Mouse (Mus musculus): Measurements from ENCODE around the gene Shc1. TPM values are rescaled to one million over a fixed set of nuclear protein-coding genes. Genes with fewer than 3 reads are reported as not detected.

Gene Shc1
- polyA plus RNA-seq, 1 experiment from 2014 or later = 111 TPM

DNA sequence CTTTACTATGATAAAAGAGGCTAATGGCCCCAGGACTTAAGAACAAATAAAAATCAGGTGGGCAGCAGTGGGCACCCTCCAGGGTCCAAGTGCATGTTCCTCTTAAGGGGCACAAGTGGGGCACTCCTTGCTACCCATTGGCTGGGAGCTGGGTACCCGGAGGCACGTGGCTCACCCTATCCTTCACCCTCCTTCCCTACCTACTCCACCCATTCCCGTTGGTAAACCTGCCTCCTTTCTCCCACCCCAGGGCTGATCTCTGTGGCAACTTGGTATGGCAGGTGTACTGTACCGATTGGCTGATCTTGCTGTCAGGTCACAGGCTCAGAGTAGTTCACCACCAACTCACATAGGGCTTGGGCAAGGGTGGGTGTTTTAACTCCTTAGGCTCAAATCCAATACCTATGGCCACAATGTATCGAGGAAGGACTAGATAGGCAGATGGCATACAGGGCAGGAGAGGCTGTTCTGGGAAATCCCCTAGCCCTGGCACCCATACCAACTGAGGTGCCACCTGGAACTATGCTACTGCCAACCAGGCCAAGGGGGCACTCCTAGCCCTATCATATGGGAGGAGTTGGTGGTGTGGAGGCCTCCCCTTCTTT is 34.5 kb upstream of the Shc1 start:
- no peak overlapping the region for H3K9ac ChIP-seq
- H3K9me3 ChIP-seq = no peaks in the 10 kb centered on the region
- H3K27me3 ChIP-seq = no peaks in the 10 kb centered on the region
- H3K36me3 ChIP-seq = peaks cover 18% of the 10 kb centered on the region
- peaks cover 56% of the 10 kb centered on the region for H3K4me1 ChIP-seq
- H3K27ac ChIP-seq = 0 out of 2 replicates have a peak overlapping the region, but pooled peaks have one; percentile 24
- H3K4me2 ChIP-seq = peak overlapping the region; percentile 16; the same call in 1 of the 2 replicates
- ATAC-seq (ENCODE audit: borderline replicate concordance, extremely low read depth, low FRiP score, low TSS enrichment) = no peak
- WGBS = 73% methylated on average over 5 of the region's 5 CpGs
- H3K4me3 ChIP-seq = no peak overlapping the region

DNA sequence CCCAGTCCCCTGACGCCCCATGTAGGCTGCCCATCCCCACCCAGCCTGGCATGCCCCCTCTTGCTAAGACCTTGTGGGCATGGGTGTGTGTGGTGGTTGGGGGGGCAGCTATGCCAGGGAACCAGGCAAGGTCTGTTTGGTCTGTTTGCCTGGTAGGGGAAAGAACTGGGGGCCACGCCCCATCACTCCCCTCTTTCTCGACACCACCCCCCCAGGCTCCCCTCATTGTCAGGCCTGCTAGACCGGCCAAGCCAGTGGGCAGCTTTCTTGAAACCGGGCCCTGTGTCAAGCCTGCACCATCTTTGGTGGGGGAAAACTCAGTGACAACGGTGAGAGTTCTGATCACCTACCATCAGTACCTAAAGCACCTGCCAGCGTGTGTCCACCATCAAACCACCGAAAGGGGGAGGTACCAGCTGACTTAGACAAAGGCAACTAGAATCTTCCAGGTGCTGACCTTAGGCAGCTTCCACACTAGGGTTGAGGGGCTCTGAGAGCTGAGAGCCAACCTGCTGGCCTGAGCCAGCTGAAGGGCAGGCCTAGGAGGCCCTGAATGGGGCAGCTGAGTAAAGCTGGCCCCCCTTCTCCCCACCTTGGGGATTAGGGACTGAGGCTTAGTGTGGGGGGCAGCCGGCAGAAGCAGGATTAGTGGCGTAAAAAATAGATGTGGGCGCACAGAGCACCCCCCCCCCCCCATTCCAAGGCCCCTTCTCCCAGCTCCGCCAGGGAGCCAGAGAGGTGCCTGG is 33.7 kb upstream of the Shc1 start:
- ATAC-seq (ENCODE audit: borderline replicate concordance, extremely low read depth, low FRiP score, low TSS enrichment) = no peak
- Histone ChIP-seq H3K27me3 (no peaks in the 10 kb centered on the region), H3K27ac (peak overlapping the region; percentile 44; the same call in 1 of the 2 replicates), H3K36me3 (peaks cover 15% of the 10 kb centered on the region), H3K4me1 (peaks cover 53% of the 10 kb centered on the region), H3K9me3 (no peaks in the 10 kb centered on the region), H3K9ac (no peak overlapping the region), H3K4me2 (peak overlapping the region; percentile 16; the same call in 1 of the 2 replicates), H3K4me3 (no peak overlapping the region)
- 70% methylated on average over 10 of the region's 12 CpGs for WGBS

DNA sequence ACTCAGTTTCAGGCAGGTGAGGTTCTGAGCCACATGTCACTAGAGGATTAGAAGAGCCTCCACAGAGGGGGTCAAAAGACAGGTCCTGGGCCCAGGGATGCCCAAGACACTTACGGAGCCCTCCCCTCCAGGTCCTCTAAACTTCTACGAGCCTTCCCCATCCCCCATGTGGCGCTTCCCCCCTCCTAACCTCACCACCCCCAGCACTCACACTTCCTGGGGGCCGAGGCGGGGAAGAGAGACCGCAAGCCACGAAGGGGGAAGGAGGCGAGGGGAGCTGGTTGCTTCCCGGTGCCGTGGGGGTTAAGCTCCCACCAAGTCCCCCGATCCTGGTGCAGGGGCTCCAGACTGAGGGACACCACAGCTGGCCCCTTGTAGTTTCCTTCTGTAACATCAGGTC is 32.8 kb upstream of the Shc1 start:
- Histone ChIP-seq H3K36me3 (peaks cover 5% of the 10 kb centered on the region), H3K9ac (no peak overlapping the region), H3K27ac (no peak overlapping the region), H3K27me3 (no peaks in the 10 kb centered on the region), H3K4me1 (peaks cover 62% of the 10 kb centered on the region), H3K9me3 (no peaks in the 10 kb centered on the region), H3K4me2 (no peak overlapping the region), H3K4me3 (no peak overlapping the region)
- WGBS = 29% methylated on average over 9 of the region's 11 CpGs
- no peak for ATAC-seq (ENCODE audit: borderline replicate concordance, extremely low read depth, low FRiP score, low TSS enrichment)

DNA sequence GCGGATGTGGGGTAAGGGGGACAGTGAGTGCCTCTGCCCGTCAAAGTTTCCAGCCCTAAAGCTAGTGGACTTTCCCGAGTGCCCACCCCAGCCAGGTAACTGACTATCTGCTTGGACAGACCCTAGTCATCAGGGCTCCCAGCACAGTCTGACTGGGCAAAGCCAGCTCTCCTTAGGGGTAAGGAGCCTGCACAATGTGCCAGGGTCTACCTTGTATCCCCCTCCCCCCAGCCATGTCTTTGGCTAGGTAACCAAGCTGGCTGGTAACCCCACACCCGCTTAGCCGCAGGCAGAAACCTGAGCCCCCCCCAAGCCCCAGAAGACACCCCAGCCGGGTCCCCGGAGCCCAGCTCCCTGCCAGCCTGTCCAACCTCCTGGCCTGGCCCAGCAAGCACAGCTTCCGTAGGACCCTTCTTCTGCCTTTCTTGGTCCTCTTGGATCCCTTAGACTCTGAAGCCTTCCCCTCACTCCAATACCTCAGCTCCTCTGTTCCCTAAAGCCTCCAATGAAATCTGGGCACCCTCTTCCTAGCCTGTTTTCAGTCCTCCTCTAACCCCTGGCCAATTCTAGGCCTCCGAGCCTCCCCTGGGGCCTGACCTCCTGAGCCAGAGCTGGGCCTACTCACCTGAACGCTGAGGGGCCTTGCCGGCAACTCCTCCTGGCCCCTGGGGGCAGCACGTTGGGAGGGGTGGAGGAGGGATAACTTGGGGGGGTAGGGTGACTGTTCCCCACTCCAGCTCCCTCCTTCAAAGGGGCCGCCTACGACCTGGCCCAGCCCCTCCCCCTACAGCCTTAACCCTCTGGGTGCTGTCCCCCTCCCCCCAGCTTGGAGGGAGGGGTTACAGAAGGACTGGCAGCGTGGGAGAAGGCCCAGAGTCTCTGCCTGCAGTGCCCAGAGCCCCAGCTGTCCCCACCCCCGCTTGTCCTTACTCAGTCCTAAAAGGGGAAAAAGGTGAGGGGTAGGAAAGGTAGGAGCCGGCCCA is 31.5 kb upstream of the Shc1 start:
- H3K4me1 ChIP-seq = peaks cover 75% of the 10 kb centered on the region
- H3K4me2 ChIP-seq = peak overlapping the region; percentile 22; the same call in 1 of the 2 replicates
- H3K9ac ChIP-seq = 0 out of 2 replicates have a peak overlapping the region, but pooled peaks have one; percentile 4
- no peaks in the 10 kb centered on the region for H3K36me3 ChIP-seq
- 0 out of 2 replicates have a peak overlapping the region, but pooled peaks have one; percentile 1 for H3K4me3 ChIP-seq
- peak overlapping the region; percentile 27; the same call in 1 of the 2 replicates for H3K27ac ChIP-seq
- no peak for ATAC-seq (ENCODE audit: borderline replicate concordance, extremely low read depth, low FRiP score, low TSS enrichment)
- 54% methylated on average over 17 of the region's 17 CpGs for WGBS
- no peaks in the 10 kb centered on the region for H3K27me3 ChIP-seq
- no peaks in the 10 kb centered on the region for H3K9me3 ChIP-seq

DNA sequence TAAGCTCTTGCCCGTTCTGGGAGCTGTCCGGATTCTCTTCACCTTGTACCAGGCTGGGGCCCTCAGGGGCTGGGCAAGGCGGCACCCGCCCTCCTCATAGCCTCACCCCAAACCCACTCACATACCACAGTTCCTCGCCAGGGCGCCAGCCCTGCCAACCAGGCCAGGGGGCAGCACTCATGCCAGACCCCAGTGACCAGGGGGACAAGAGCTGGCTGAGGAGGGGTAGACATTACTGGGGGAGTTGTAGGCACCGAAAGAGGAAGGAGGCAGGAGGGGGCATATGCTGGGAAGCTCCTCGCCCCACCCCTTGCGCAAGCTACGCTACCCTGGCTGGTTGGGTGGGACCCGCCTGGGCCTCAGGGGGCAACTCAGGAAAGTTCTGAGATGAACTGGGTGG is 30.6 kb upstream of the Shc1 start:
- Histone ChIP-seq H3K4me3 (0 out of 2 replicates have a peak overlapping the region, but pooled peaks have one; percentile 1), H3K36me3 (no peaks in the 10 kb centered on the region), H3K9me3 (no peaks in the 10 kb centered on the region), H3K27ac (peak overlapping the region; percentile 27; the same call in 1 of the 2 replicates), H3K4me1 (peaks cover 77% of the 10 kb centered on the region), H3K9ac (no peak overlapping the region), H3K4me2 (peak overlapping the region; percentile 22; the same call in 1 of the 2 replicates), H3K27me3 (no peaks in the 10 kb centered on the region)
- no peak for ATAC-seq (ENCODE audit: borderline replicate concordance, extremely low read depth, low FRiP score, low TSS enrichment)
- 72% methylated on average over 11 of the region's 11 CpGs for WGBS

DNA sequence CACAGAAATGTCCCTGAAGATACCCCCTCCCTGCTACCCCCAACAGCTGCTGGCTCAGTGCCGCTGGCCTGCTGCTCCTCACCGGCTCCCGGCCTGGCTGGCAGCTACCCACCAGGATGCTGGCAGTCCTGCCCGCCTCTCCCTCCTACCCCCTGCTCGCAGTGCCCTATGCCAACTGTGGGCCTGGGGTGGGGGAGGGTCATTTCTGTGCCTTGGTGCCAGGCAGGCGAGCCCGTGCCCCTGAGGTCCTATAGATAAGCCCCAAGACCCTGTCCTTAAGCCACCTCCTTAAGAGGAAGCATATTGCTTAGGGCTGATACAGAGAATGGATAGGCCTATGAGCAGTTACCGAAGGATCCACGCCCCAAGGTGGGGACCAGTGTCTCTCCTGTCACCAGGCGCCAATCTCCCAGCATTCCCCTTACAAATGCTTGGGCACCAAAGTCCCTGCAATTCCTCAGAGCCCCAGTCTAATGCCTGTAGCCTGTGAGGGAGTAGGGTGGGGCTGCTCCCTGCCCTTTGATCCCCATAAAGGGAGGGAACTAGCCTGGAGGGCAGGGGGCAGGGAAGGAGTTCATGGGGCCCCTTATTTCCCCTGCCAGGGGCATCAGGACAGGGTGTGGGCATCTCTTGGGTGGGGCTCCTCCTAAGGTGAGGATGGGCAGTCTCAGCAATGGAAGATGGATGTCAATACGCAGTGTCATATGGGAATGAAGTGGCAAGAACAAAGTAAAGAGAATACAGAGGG is 29.9 kb upstream of the Shc1 start:
- 0 out of 2 replicates have a peak overlapping the region, but pooled peaks have one; percentile 19 for H3K27ac ChIP-seq
- 80% methylated on average over 8 of the region's 11 CpGs for WGBS
- H3K27me3 ChIP-seq = no peaks in the 10 kb centered on the region
- no peaks in the 10 kb centered on the region for H3K9me3 ChIP-seq
- no peaks in the 10 kb centered on the region for H3K36me3 ChIP-seq
- H3K4me3 ChIP-seq = no peak overlapping the region
- no peak overlapping the region; the same call in 1 of the 2 replicates for H3K4me2 ChIP-seq
- H3K4me1 ChIP-seq = peaks cover 76% of the 10 kb centered on the region
- no peak overlapping the region for H3K9ac ChIP-seq
- no peak for ATAC-seq (ENCODE audit: borderline replicate concordance, extremely low read depth, low FRiP score, low TSS enrichment)

DNA sequence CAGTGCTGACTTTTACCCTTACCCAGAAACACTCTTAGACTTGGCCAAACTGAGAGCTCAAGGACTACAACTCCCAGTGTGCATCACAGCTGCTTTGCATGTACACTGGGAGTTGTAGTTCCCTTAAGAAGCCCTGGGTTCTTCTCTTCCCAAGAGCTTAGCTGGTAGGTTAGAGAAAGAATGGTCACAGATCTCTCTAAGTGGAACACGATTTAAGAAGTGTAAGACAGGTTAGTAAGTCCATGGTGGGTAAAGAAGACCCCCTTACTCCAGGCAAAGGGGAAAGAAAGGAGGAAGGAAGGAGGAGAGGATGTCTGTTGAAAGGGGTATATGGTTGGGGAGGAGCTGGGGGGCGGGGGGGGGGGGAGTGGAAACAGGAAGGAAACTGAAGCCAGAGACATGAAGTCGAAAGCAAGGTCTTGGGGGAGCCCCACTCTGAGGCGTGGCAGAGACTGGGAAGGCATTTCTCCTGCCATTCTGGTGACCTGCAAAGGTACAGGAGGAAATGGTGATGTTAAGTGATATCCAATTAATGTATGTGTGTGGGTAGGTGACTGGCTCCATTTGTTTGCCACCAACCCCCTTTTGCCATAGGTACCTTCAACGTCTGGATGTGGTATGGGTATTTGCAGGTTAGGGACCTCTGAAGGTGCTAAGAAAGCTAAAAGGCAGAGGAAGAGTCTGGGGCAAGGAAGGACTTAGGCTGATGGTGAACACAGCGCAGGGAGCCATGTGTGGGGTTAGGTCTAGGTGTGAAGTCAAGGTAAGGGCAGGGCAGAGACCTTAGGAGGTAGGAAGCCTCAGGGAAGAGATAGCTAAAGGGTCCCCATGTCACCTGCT is 29.1 kb upstream of the Shc1 start:
- peaks cover 72% of the 10 kb centered on the region for H3K4me1 ChIP-seq
- H3K9ac ChIP-seq = no peak overlapping the region
- H3K27ac ChIP-seq = 0 out of 2 replicates have a peak overlapping the region, but pooled peaks have one; percentile 93
- no peaks in the 10 kb centered on the region for H3K9me3 ChIP-seq
- no peaks in the 10 kb centered on the region for H3K27me3 ChIP-seq
- no peak overlapping the region for H3K4me2 ChIP-seq
- H3K36me3 ChIP-seq = no peaks in the 10 kb centered on the region
- ATAC-seq (ENCODE audit: borderline replicate concordance, extremely low read depth, low FRiP score, low TSS enrichment) = no peak
- H3K4me3 ChIP-seq = no peak overlapping the region
- 45% methylated on average over 6 of the region's 6 CpGs for WGBS

DNA sequence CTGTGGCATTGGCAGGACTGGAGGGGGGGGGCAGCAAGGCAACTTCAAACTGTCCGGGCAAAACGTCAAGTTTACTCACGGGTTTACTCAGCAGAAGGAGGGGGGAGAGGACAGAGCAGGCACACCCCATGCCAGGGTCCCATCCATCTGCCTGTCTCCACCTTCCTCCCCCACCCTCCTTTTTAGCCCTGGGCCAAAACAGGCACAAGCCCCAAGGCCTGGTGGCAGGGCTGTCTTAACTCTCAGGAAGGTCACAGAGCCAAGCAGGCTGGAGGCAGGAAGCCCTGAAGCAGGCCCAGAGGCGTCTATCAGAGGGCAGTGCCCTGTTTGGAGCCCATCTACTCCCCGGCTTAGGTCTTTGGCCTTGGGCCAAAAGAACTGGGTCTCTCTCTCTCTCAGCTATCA is 28.1 kb upstream of the Shc1 start:
- Histone ChIP-seq H3K4me3 (peak overlapping the region; percentile 60), H3K27ac (peak overlapping the region; percentile 93), H3K4me1 (peaks cover 72% of the 10 kb centered on the region), H3K4me2 (peak overlapping the region; percentile 97), H3K36me3 (no peaks in the 10 kb centered on the region), H3K27me3 (no peaks in the 10 kb centered on the region), H3K9ac (no peak overlapping the region), H3K9me3 (no peaks in the 10 kb centered on the region)
- no peak for ATAC-seq (ENCODE audit: borderline replicate concordance, extremely low read depth, low FRiP score, low TSS enrichment)
- WGBS = 16% methylated on average over 5 of the region's 5 CpGs

DNA sequence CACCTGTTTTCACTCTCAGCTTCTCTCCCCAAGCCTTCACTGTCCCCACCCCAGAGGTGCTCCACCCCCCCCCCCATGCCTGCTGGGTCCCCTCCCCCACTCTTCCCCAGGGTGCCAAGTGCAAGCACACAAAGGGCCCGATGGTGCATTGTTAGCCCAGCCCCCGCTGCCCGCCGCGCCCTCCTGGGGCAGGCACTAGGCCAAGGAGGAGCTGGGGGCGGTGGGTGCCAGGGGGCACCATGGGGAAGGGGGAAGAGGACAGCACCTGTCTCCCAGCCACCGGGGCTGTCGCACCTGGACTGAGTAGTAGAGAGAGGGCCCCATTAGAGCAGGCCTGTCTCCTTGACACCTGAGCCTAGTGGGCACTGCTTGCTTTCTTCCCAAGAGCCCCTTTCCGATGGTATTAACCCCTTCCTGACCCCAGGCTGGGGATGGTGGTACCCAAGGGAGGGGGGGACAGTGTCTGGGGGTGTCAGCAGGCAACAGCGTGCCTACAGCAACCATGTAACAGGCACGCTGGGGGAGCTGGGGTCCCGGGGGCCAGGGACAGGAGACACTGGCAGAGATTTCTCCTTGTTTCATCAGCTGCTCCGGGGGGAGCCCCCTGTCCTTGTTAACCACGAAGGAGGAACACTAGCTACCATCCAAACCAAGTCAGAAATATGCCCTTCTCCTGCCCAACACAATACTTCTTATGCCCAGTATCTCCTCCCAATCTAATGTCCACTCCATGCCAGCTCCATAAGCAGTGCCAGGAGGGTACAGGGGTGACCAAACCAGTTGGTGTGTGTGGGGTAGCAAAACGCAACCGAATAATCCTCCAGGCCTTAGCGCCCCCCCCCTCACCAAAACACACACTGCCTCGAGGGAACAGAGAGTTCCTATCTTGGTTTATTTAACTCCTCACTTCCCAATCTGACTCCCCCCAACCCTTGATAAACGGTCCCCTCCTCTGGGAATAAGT is 27.3 kb upstream of the Shc1 start:
- ATAC-seq (ENCODE audit: borderline replicate concordance, extremely low read depth, low FRiP score, low TSS enrichment) = no peak
- WGBS = 8% methylated on average over 19 of the region's 19 CpGs
- Histone ChIP-seq H3K36me3 (no peaks in the 10 kb centered on the region), H3K27ac (peak overlapping the region; percentile 93), H3K9me3 (no peaks in the 10 kb centered on the region), H3K27me3 (no peaks in the 10 kb centered on the region), H3K4me3 (peak overlapping the region; percentile 60), H3K4me1 (peaks cover 73% of the 10 kb centered on the region), H3K9ac (peak overlapping the region; percentile 60), H3K4me2 (peak overlapping the region; percentile 97)
